Mouse (Mus musculus) gastrocnemius, postnatal 10 days (tissue): Measurements from ENCODE around the gene Srxn1. TPM values are rescaled to one million over a fixed set of nuclear protein-coding genes. Genes with fewer than 3 reads are reported as not detected.
A peak's percentile ranks its signal among the peaks of the same experiment; 100 is the strongest.

Source experiments
- DNase-seq: peaks from one replicate; pipeline ENCODE4 v3.0.0; 2021; ENCODE audit warnings: mixed read lengths
- total RNA-seq, 2 experiments: library from RNA; stranded (reverse); gene quantifications; 2 replicates each; pipeline ENCODE4 v1.2.3; 2021

Srxn1 gene
- total RNA-seq, 2 experiments from 2014 or later = 8.7 to 14.7 TPM

GRCm38 (mm10) chr2:152089581-152089980, 15.7 kb upstream of the Srxn1 start:
- DNase-seq = no peak

- DNase-seq = no peak
Measured at GRCm38 (mm10) chr2:152090486-152090885, 14.8 kb upstream of the Srxn1 start.

- DNase-seq = no peak
Measured at GRCm38 (mm10) chr2:152091342-152092056, 13.8 kb upstream of the Srxn1 start.

- no peak for DNase-seq
Measured at GRCm38 (mm10) chr2:152092927-152093326, 12.4 kb upstream of the Srxn1 start.

- peak; percentile 39 for DNase-seq
Measured at GRCm38 (mm10) chr2:152093356-152093792, 11.9 kb upstream of the Srxn1 start.

GRCm38 (mm10) chr2:152094856-152095545, 10.3 kb upstream of the Srxn1 start:
- DNase-seq = no peak

- no peak for DNase-seq
Measured at GRCm38 (mm10) chr2:152096922-152097321, 8.4 kb upstream of the Srxn1 start.

GRCm38 (mm10) chr2:152097916-152098315, 7.4 kb upstream of the Srxn1 start:
- DNase-seq = no peak

GRCm38 (mm10) chr2:152099538-152099937, 5.8 kb upstream of the Srxn1 start:
- no peak for DNase-seq

GRCm38 (mm10) chr2:152101761-152102160, 3.6 kb upstream of the Srxn1 start:
- no peak for DNase-seq

GRCm38 (mm10) chr2:152102369-152102768, 2.9 kb upstream of the Srxn1 start:
- DNase-seq = no peak

- DNase-seq = no peak
Measured at GRCm38 (mm10) chr2:152104711-152105317, 502 bp upstream of the Srxn1 start.

- DNase-seq = no peak
Measured at GRCm38 (mm10) chr2:152106225-152106595, 894 bp downstream of the Srxn1 start.

- DNase-seq = no peak
Measured at GRCm38 (mm10) chr2:152106597-152106996, 1.3 kb downstream of the Srxn1 start.

- no peak for DNase-seq
Measured at GRCm38 (mm10) chr2:152108702-152109101, 3.4 kb downstream of the Srxn1 start.

- no peak for DNase-seq
Measured at GRCm38 (mm10) chr2:152109386-152109785, 4.1 kb downstream of the Srxn1 start.

- DNase-seq = no peak
Measured at GRCm38 (mm10) chr2:152111311-152111710, 6.0 kb downstream of the Srxn1 start.

- DNase-seq = peak; percentile 95
Measured at GRCm38 (mm10) chr2:152111920-152112319, 6.6 kb downstream of the Srxn1 start.

GRCm38 (mm10) chr2:152112490-152112889, 7.2 kb downstream of the Srxn1 start:
- no peak for DNase-seq

GRCm38 (mm10) chr2:152112970-152113369, 7.7 kb downstream of the Srxn1 start:
- no peak for DNase-seq

- DNase-seq = no peak
Measured at GRCm38 (mm10) chr2:152114057-152114975, 9.0 kb downstream of the Srxn1 start.

GRCm38 (mm10) chr2:152117694-152118093, 12.4 kb downstream of the Srxn1 start:
- DNase-seq = no peak
